Mouse (Mus musculus): ENCODE results near the gene Gcnt4. TPM values are rescaled to one million over a fixed set of nuclear protein-coding genes. Genes with fewer than 3 reads are reported as not detected.
"Not testable (repeated sequence)": the region's sequence is repeated elsewhere in the genome, so short reads cannot be mapped to it uniquely, and the experiment has no call there.

The Gcnt4 gene
- polyA plus RNA-seq, 1 experiment from 2014 or later = not detected

DNA sequence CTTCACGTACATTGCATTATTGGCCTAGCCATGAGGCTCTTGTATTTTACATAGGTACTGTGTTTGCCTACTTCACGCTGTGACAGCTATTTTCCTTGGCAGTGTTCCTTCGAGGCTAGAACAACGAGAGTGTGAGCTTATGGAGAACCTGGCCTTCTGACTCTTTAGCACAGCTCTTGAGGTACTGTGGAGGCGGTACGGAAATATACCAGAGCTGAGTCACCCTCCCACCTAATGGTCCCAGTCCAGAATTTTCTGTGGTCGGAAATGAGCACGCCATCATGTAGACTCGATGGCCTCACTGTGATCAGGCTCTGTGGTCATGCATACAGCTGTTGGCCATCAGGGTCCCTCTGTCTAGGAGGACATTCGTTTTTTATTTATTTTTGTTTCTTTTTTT is 15.2 kb downstream of the Gcnt4 start:
- Histone ChIP-seq H3K9ac (replicated peaks; ENCODE audit: low read depth, low read length) (no peak overlapping the region), H3K27me3 (ENCODE audit: control insufficient read depth, insufficient read depth, low read length) (no peaks in the 10 kb centered on the region), H3K27ac (ENCODE audit: low read depth, low read length) (no peak overlapping the region), H3K4me2 (ENCODE audit: low read depth, low read length) (no peak overlapping the region), H3K36me3 (ENCODE audit: control insufficient read depth, insufficient read depth, low read length) (no peaks in the 10 kb centered on the region), H3K9me3 (ENCODE audit: control insufficient read depth, low read length) (no peaks in the 10 kb centered on the region), H3K4me1 (ENCODE audit: control insufficient read depth, insufficient read depth, low read length) (peaks cover 4% of the 10 kb centered on the region; the same call in 1 of the 2 replicates), H3K4me3 (ENCODE audit: low read depth, low read length) (no peak overlapping the region)
- WGBS = 86% methylated on average over 10 of the region's 10 CpGs
- no peak for ATAC-seq (ENCODE audit: low read depth)

DNA sequence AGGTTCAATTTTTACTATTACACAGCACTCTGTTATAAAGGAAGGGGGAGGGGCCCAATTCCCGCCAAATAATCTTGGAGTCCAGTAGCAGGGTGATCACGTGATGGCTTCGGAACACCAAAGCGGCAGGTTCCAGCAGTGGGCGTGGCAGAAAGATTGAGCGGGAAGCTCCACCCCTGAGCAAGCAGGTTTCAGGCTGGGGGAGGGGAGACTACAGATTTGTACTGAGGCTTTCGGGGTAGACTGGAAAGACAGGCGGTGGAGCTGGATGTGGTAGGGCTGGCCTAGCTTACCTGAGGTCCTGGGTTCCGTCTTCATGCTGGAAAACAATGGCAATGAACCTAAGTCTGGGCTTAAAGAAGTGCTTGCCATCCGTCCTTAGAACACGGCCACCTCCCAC is 17.0 kb downstream of the Gcnt4 start:
- H3K4me2 ChIP-seq (ENCODE audit: low read depth, low read length); ATAC-seq (ENCODE audit: low read depth); H3K9me3 ChIP-seq (ENCODE audit: control insufficient read depth, low read length); H3K9ac ChIP-seq (replicated peaks; ENCODE audit: low read depth, low read length); H3K27me3 ChIP-seq (ENCODE audit: control insufficient read depth, insufficient read depth, low read length); H3K36me3 ChIP-seq (ENCODE audit: control insufficient read depth, insufficient read depth, low read length); H3K4me1 ChIP-seq (ENCODE audit: control insufficient read depth, insufficient read depth, low read length); H3K27ac ChIP-seq (ENCODE audit: low read depth, low read length); H3K4me3 ChIP-seq (ENCODE audit: low read depth, low read length): not testable (repeated sequence)
- 92% methylated on average over 11 of the region's 11 CpGs for WGBS

DNA sequence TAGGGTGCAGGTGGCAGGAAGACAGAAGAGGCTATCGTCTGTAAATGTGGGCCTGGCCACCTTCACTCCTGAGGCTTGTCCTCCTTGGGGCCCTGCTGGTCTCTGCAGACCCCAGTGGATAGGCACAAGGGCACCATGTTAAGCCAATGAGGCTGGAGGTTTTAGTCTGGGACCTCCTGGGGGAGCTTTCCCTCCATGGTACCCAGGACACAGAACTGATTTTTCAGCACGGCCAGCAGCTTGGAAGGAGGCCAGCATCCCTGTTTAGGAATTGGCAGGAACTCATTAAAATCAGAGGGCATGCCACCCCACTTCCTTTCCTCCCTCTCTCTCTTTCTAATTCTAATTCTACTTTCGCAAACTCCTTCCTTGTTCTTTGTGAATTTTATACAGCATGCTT is 19.1 kb downstream of the Gcnt4 start:
- Histone ChIP-seq H3K4me1 (ENCODE audit: control insufficient read depth, insufficient read depth, low read length) (peaks cover 4% of the 10 kb centered on the region; the same call in 1 of the 2 replicates), H3K4me3 (ENCODE audit: low read depth, low read length) (no peak overlapping the region), H3K9ac (replicated peaks; ENCODE audit: low read depth, low read length) (no peak overlapping the region), H3K9me3 (ENCODE audit: control insufficient read depth, low read length) (no peaks in the 10 kb centered on the region), H3K27ac (ENCODE audit: low read depth, low read length) (no peak overlapping the region), H3K27me3 (ENCODE audit: control insufficient read depth, insufficient read depth, low read length) (no peaks in the 10 kb centered on the region), H3K4me2 (ENCODE audit: low read depth, low read length) (no peak overlapping the region), H3K36me3 (ENCODE audit: control insufficient read depth, insufficient read depth, low read length) (no peaks in the 10 kb centered on the region)
- 44% methylated on average over 3 of the region's 3 CpGs for WGBS
- no peak for ATAC-seq (ENCODE audit: low read depth)

DNA sequence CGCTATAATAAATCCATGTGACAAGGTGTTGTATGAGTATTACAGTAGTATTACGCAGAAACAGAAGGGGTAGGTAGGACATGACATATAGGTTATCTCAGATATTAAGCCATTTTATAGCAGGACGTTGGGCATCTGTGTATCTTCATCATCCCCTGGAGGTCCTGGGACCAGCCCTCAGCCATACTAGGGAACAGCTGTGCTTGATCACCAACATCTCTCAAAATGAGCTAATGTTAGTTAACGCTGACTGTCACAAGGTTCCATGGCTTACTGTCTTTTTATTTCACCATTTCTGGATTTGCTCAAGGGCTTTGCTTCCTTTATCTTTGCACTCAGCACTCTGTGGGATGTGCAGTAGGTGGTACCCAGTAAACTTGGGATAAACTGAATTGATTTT is 21.3 kb downstream of the Gcnt4 start:
- WGBS = 89% methylated on average over 4 of the region's 4 CpGs
- no peaks in the 10 kb centered on the region for H3K27me3 ChIP-seq (ENCODE audit: control insufficient read depth, insufficient read depth, low read length)
- ATAC-seq (ENCODE audit: low read depth) = no peak
- no peaks in the 10 kb centered on the region for H3K9me3 ChIP-seq (ENCODE audit: control insufficient read depth, low read length)
- no peak overlapping the region for H3K27ac ChIP-seq (ENCODE audit: low read depth, low read length)
- H3K4me2 ChIP-seq (ENCODE audit: low read depth, low read length) = no peak overlapping the region
- no peak overlapping the region for H3K9ac ChIP-seq (replicated peaks; ENCODE audit: low read depth, low read length)
- H3K36me3 ChIP-seq (ENCODE audit: control insufficient read depth, insufficient read depth, low read length) = no peaks in the 10 kb centered on the region
- H3K4me1 ChIP-seq (ENCODE audit: control insufficient read depth, insufficient read depth, low read length) = peaks cover 4% of the 10 kb centered on the region; the same call in 1 of the 2 replicates
- no peak overlapping the region for H3K4me3 ChIP-seq (ENCODE audit: low read depth, low read length)

DNA sequence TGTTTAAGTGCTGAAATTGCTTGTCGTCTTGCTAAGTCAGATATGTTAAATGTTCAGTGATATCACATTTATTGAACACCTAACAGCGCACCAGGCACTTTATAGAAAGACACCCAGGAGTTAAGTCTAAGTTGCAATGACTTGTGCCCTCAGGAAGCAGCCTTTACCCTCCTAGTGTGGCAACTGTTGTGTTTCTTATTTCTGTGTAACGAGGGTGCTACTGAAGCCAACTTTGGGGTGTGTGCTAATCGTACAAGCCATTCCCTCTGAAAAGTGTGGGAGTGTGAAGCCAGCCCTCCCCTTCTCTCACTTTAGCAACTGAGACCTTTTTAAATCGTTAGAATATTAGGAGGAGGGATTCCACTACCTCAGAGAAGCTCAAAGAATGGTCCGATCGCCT is 23.2 kb downstream of the Gcnt4 start:
- WGBS = 92% methylated on average over 7 of the region's 7 CpGs

DNA sequence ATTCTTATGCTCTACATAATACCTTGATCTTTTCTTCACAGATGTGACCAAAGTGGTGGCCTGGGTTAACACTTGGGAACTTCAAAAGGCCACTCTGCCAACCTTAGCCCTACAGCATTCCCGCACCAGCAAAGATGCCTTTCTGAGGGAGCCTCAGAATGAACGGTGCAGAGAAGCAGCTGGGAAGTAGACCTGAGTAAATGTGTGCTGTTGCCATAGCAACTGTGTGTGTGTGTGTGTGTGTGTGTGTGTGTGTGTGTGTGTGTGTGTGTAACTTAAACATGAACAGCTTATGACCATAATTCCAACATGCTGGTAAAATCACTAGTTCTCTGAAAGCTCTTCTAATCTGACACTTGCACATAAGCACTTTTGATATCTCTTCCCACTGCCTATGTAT is 27.4 kb downstream of the Gcnt4 start:
- H3K27me3 ChIP-seq (ENCODE audit: control insufficient read depth, insufficient read depth, low read length) = no peaks in the 10 kb centered on the region
- WGBS = 35% methylated on average over 2 of the region's 2 CpGs
- peak; percentile 54 for ATAC-seq (ENCODE audit: low read depth)

More for the DNA sequence above, 23.2 kb downstream of the Gcnt4 start:
- no peak overlapping the region for H3K9ac ChIP-seq (replicated peaks; ENCODE audit: low read depth, low read length)
- no peak overlapping the region for H3K4me2 ChIP-seq (ENCODE audit: low read depth, low read length)
- H3K9me3 ChIP-seq (ENCODE audit: control insufficient read depth, low read length) = no peaks in the 10 kb centered on the region
- ATAC-seq (ENCODE audit: low read depth) = no peak
- H3K36me3 ChIP-seq (ENCODE audit: control insufficient read depth, insufficient read depth, low read length) = no peaks in the 10 kb centered on the region
- no peaks in the 10 kb centered on the region for H3K27me3 ChIP-seq (ENCODE audit: control insufficient read depth, insufficient read depth, low read length)
- H3K4me3 ChIP-seq (ENCODE audit: low read depth, low read length) = no peak overlapping the region
- peaks cover 4% of the 10 kb centered on the region; the same call in 1 of the 2 replicates for H3K4me1 ChIP-seq (ENCODE audit: control insufficient read depth, insufficient read depth, low read length)
- no peak overlapping the region for H3K27ac ChIP-seq (ENCODE audit: low read depth, low read length)

DNA sequence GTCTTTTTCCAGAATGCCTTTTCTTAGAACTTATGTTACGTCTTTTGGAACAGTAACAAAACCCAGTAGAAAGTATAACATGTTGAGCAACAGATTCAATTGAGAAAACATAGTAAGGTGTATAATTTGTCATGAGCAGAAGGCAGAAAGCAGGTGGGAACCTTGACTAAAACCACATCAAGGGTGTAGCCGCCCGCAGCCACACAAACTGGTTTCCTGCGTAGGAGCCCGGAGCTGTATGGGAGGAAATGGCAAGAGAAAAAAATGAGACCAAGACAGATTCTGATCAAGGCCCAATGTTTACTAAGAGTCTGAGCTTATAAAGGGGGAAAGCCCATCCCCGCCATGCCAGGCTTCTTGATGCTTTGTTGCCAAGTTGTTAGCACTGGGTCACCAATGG is 32.0 kb downstream of the Gcnt4 start:
- no peak overlapping the region for H3K9ac ChIP-seq (replicated peaks; ENCODE audit: low read depth, low read length)
- ATAC-seq (ENCODE audit: low read depth) = no peak
- no peak overlapping the region for H3K27ac ChIP-seq (ENCODE audit: low read depth, low read length)
- H3K27me3 ChIP-seq (ENCODE audit: control insufficient read depth, insufficient read depth, low read length) = no peaks in the 10 kb centered on the region
- no peaks in the 10 kb centered on the region for H3K36me3 ChIP-seq (ENCODE audit: control insufficient read depth, insufficient read depth, low read length)
- no peaks in the 10 kb centered on the region for H3K9me3 ChIP-seq (ENCODE audit: control insufficient read depth, low read length)
- H3K4me2 ChIP-seq (ENCODE audit: low read depth, low read length) = no peak overlapping the region
- H3K4me1 ChIP-seq (ENCODE audit: control insufficient read depth, insufficient read depth, low read length) = no peaks in the 10 kb centered on the region
- WGBS = 86% methylated on average over 6 of the region's 6 CpGs
- no peak overlapping the region for H3K4me3 ChIP-seq (ENCODE audit: low read depth, low read length)

More for the DNA sequence above, 27.4 kb downstream of the Gcnt4 start:
- H3K9ac ChIP-seq (replicated peaks; ENCODE audit: low read depth, low read length) = no peak overlapping the region
- no peaks in the 10 kb centered on the region for H3K4me1 ChIP-seq (ENCODE audit: control insufficient read depth, insufficient read depth, low read length)
- H3K4me3 ChIP-seq (ENCODE audit: low read depth, low read length) = no peak overlapping the region
- no peaks in the 10 kb centered on the region for H3K9me3 ChIP-seq (ENCODE audit: control insufficient read depth, low read length)
- H3K36me3 ChIP-seq (ENCODE audit: control insufficient read depth, insufficient read depth, low read length) = no peaks in the 10 kb centered on the region
- no peak overlapping the region for H3K4me2 ChIP-seq (ENCODE audit: low read depth, low read length)
- no peak overlapping the region for H3K27ac ChIP-seq (ENCODE audit: low read depth, low read length)

DNA sequence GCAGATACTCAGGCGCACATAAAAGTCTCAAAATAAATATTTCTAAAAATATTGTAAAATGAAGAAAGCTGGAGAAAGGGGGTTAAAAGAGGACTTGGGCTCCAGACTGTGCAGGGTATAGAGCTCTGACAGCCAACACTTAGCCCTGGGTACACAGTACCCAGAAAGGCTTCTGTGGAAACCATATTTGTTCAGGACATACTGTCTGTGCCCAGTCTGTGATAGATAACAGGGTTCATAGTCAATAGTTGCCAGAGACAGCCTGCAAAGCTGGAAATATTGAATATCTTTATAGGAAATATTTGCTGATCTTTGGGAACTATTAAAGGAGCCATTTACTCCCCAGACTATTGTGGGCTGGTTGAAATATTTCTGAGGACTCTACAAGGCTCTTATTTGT is 35.5 kb downstream of the Gcnt4 start:
- Histone ChIP-seq H3K4me1 (ENCODE audit: control insufficient read depth, insufficient read depth, low read length) (no peaks in the 10 kb centered on the region), H3K36me3 (ENCODE audit: control insufficient read depth, insufficient read depth, low read length) (no peaks in the 10 kb centered on the region), H3K27me3 (ENCODE audit: control insufficient read depth, insufficient read depth, low read length) (no peaks in the 10 kb centered on the region), H3K4me2 (ENCODE audit: low read depth, low read length) (no peak overlapping the region), H3K9ac (replicated peaks; ENCODE audit: low read depth, low read length) (no peak overlapping the region), H3K4me3 (ENCODE audit: low read depth, low read length) (no peak overlapping the region), H3K9me3 (ENCODE audit: control insufficient read depth, low read length) (no peaks in the 10 kb centered on the region), H3K27ac (ENCODE audit: low read depth, low read length) (no peak overlapping the region)
- no peak for ATAC-seq (ENCODE audit: low read depth)
- 93% methylated on average over 1 of the region's 1 CpGs for WGBS

DNA sequence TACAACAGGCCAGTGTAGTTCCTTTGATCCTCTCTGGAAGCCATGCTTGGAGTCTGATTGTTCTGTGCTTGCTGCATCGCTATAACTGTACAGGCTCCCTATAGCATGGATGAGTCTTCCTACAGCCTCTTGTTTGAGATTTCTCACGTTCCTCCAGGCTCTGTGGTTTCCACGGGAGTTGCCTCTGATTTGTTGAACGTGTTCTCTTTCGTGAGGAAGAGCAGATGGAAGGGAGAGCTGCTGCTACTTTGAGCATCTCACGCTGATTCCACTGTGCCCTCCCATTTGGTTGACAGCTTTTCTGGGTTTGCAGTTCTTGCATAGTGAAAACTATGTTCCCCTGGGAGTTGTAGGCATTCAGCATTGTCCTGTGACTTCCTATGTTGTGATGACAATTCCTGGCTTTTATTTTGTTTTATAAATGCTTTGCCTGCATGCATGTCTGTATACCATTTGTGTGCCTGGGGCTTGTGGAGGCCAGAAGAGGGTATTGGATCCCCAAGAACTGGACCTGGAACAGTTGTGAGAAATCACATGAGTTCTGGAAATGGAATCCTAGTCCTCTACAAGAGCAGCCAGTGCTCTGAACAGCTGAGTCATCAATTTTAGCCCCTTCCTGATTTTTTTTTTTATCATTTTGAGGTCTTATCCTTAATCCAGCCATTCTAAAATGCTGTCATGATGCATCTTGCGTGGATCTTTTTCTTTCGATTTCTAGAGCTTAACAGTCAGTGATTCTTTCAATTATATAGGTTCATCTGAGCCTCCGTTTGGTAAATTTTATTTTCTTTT is 37.1 kb downstream of the Gcnt4 start:
- H3K9ac ChIP-seq (replicated peaks; ENCODE audit: low read depth, low read length) = no peak overlapping the region
- H3K4me1 ChIP-seq (ENCODE audit: control insufficient read depth, insufficient read depth, low read length) = no peaks in the 10 kb centered on the region
- H3K9me3 ChIP-seq (ENCODE audit: control insufficient read depth, low read length) = no peaks in the 10 kb centered on the region
- H3K4me2 ChIP-seq (ENCODE audit: low read depth, low read length) = no peak overlapping the region
- 85% methylated on average over 9 of the region's 9 CpGs for WGBS
- ATAC-seq (ENCODE audit: low read depth) = no peak
- H3K36me3 ChIP-seq (ENCODE audit: control insufficient read depth, insufficient read depth, low read length) = no peaks in the 10 kb centered on the region
- no peaks in the 10 kb centered on the region for H3K27me3 ChIP-seq (ENCODE audit: control insufficient read depth, insufficient read depth, low read length)
- H3K27ac ChIP-seq (ENCODE audit: low read depth, low read length) = no peak overlapping the region
- no peak overlapping the region for H3K4me3 ChIP-seq (ENCODE audit: low read depth, low read length)

Measured in neural tube, embryonic 14.5 days (tissue).